Mouse (Mus musculus) cortical plate, adult 2 months (tissue): Measurements from ENCODE around the gene Bloc1s3. TPM values are rescaled to one million over a fixed set of nuclear protein-coding genes. Genes with fewer than 3 reads are reported as not detected.

Experiments
- H3K27ac ChIP-seq: fragments of 200-500 bp; 2 replicates; pipeline ENCODE4 v1.5.1; 2012; ENCODE audit warnings: low read length, control low read depth, inconsistent platforms; ENCODE audit not compliant: insufficient read depth
- H3K4me1 ChIP-seq: fragments of 200-500 bp; 2 replicates; pipeline ENCODE4 v1.6.1; 2011; ENCODE audit warnings: low read length; ENCODE audit not compliant: control insufficient read depth, insufficient read depth
- H3K4me3 ChIP-seq: fragments of 200-500 bp; 2 replicates; pipeline ENCODE4 v1.5.1; 2011; ENCODE audit warnings: mild to moderate bottlenecking, low read length, control low read depth; ENCODE audit not compliant: insufficient read depth
- CTCF ChIP-seq: fragments of 200-500 bp; IDR thresholded peaks from 2 replicates; pipeline ENCODE4 v1.5.1; 2011; ENCODE audit warnings: mild to moderate bottlenecking, control low read depth, low read length; ENCODE audit not compliant: insufficient read depth; ENCODE audit errors: extremely low read depth
- POLR2A ChIP-seq: fragments of 200-500 bp; IDR thresholded peaks from 2 replicates; pipeline ENCODE4 v1.6.1; 2011; ENCODE audit warnings: mild to moderate bottlenecking, low read length, control low read depth; ENCODE audit not compliant: insufficient read depth; ENCODE audit errors: extremely low read depth
- polyA plus RNA-seq: library from polyadenylated mRNA; depleted of rRNA; stranded (reverse); fragments of >200 nt; gene quantifications from 2 replicates; pipeline ENCODE4 v1.2.3, GENCODE M21; 2012

Gene Bloc1s3
- polyA plus RNA-seq, 1 experiment = 7.6 TPM

- no peak for TF ChIP-seq CTCF
- no peak for TF ChIP-seq POLR2A
- Histone ChIP-seq H3K4me3 (no peak overlapping the region), H3K27ac (no peak overlapping the region), H3K4me1 (peaks cover 11% of the 10 kb centered on the region)
These were observed 33.6 kb upstream of the Bloc1s3 start for GRCm38 (mm10) chr7:19541681-19542154.

DNA sequence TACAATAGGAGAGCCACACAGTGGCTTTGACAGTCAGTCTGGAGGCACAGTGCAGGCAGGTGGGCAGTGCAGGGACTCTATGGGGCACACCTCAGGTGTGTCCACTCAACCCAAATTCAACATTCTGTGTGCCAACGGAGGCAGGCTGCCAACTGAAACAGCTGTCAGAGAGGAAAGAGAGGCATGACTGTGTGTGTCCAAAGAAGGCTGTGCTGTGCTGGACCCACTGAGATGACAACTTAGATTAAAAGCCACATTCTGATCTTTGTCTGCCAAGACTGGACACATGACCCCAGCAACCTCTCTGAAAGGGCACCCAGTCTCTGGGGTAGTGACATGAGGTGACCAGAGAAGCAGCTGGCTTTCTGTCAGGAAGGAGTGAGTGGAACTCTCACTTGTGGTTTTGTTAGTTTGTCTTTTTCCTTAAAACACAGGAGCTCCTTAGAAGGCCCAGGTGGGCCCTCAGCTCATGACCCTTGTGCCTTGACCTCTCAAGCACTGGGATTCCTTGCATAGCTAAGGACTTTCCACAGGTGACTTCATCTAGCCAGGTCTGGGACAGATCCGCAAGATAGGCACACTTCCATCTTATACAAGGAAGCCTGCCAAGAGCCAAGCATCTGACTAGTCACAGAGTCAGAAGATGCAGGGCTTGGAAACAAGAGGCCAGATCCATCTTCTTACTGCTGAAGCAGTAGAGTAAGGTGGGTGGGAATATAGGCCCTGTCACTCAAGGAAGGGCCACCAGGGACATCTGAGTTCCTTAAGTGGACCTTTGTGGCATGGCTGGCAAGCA is 32.8 kb upstream of the Bloc1s3 start:
- TF ChIP-seq POLR2A = no peak
- no peak for TF ChIP-seq CTCF
- Histone ChIP-seq H3K27ac (no peak overlapping the region), H3K4me1 (peaks cover 8% of the 10 kb centered on the region), H3K4me3 (no peak overlapping the region)

- no peak overlapping the region for H3K4me3 ChIP-seq
- TF ChIP-seq CTCF (no peak), POLR2A (no peak)
- H3K27ac ChIP-seq = no peak overlapping the region
- no peaks in the 10 kb centered on the region for H3K4me1 ChIP-seq
These were observed 26.5 kb upstream of the Bloc1s3 start for GRCm38 (mm10) chr7:19534676-19535075.

- Histone ChIP-seq H3K4me1 (no peaks in the 10 kb centered on the region), H3K27ac (no peak overlapping the region), H3K4me3 (no peak overlapping the region)
- TF ChIP-seq CTCF = no peak
- TF ChIP-seq POLR2A = no peak
These were observed 24.1 kb upstream of the Bloc1s3 start for GRCm38 (mm10) chr7:19532240-19532639.

DNA sequence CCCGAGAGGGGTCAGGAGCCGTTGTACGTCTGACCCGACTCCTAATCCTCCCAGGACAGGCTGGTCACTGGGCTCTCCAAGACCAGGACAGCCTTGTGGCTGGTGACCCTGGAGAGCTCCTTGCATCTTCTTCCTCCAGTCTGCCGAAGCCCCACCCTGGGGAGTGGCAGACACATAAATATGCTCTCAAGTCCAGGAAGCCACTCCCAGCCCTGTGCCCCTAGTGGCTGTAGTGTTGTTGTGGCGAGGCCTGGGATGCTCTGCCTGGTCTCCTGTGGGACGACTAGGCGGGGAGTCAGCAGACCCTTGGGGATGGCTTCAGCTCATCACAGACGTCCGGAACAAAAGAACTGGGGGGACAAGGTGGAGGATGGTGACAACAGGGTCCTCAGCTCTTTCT is 22.9 kb upstream of the Bloc1s3 start:
- no peak for TF ChIP-seq CTCF
- no peak for TF ChIP-seq POLR2A
- no peak overlapping the region for H3K4me3 ChIP-seq
- H3K4me1 ChIP-seq = no peaks in the 10 kb centered on the region
- H3K27ac ChIP-seq = no peak overlapping the region

GRCm38 (mm10) chr7:19525105-19525481 is 16.9 kb upstream of the Bloc1s3 start:
- no peak overlapping the region for H3K27ac ChIP-seq
- H3K4me1 ChIP-seq = no peaks in the 10 kb centered on the region
- no peak overlapping the region for H3K4me3 ChIP-seq
- TF ChIP-seq POLR2A = no peak
- TF ChIP-seq CTCF = no peak

DNA sequence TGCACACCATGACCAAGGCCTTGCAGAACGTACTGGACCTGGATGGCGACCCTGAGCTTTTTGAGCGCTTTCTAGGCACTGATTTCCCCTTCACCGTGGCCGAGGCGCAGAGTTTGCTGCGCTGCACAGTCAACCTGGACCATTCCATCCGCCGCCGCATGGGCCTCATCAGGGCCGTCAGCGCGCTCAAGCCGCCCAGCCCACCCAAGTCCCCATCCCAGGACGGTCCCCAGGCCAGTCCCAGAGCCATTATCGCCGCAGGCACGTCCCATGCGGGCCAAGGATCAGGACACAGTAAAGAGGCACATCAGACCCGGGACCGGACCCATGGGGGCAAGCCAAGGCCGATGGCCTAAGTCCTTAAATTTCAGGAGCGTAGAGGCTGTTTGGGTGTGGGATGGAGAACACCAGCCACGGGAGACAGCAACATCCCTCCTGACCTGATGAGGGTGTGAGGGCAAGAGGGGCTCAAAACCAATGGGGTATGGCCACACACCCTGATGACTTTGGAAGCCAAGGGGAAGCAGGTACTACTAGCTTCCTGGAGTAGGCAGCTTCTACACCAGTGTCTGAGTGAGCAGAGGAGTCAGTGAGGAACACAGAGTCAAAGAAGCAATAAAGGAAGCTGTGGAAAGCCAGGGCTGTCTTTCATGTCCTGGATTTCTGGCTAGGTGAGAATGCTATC is 16.4 kb upstream of the Bloc1s3 start:
- H3K4me1 ChIP-seq = no peaks in the 10 kb centered on the region
- H3K27ac ChIP-seq = no peak overlapping the region
- H3K4me3 ChIP-seq = peak overlapping the region; percentile 22; the same call in 1 of the 2 replicates
- no peak for TF ChIP-seq POLR2A

GRCm38 (mm10) chr7:19523757-19524419 is 15.7 kb upstream of the Bloc1s3 start:
- Histone ChIP-seq H3K4me1 (no peaks in the 10 kb centered on the region), H3K4me3 (peak overlapping the region; percentile 22; the same call in 1 of the 2 replicates), H3K27ac (no peak overlapping the region)
- TF ChIP-seq POLR2A (no peak), CTCF (peak; percentile 34; the same call in 1 of the 2 replicates)

DNA sequence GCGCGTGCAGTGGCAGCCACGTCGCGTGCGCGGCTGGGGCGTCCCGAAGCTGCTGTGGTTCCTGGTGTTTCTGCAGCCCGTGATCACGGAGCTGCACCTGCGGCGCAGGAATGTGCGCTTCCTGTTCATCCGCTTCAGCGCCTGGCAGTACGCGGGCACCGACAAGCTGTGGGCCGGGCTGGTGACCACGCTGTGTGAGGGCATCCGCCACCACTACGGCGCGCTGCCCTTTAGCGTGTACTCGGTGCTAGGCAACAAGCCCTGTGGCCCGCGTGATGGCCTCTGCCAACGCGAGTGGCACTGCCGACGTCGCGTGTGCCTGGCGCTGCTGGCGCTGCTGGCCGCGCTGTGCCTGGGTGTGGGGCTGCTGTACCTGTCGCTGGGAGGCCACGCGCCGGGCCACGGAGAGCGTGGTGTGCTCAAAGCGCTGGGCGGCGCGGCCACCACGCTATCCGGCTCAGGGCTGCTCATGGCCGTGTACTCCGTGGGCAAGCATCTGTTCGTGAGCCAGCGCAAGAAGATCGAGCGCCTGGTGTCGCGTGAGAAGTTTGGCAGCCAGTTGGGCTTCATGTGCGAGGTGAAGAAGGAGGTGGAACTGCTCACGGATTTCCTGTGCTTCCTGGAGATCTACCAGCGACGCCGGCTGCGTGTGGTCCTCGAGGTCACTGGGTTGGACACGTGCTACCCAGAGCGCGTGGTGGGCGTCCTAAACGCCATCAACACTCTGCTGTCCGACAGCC is 15.0 kb upstream of the Bloc1s3 start:
- Histone ChIP-seq H3K4me3 (peak overlapping the region; percentile 22), H3K27ac (no peak overlapping the region), H3K4me1 (no peaks in the 10 kb centered on the region)
- no peak for TF ChIP-seq CTCF
- no peak for TF ChIP-seq POLR2A

DNA sequence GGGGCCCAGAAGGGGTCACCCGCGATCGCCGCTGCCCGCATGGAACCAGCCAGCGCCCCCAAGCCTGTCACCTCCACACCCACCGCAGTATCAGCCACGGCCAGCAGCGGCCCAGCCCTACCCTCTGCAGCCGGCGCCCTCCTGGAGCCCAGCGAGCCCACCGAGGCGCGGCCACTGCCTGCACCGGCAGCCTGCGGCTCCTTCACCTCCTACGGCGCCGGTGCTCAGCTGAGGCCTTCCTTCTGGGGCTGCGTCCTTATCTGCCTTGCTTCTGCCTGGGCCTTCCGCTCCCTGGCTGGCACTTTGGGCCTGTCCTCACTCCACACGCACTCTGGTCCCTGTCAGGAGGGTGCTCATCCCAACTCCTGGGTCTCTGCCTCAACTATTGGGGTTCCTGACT is 11.9 kb upstream of the Bloc1s3 start:
- Histone ChIP-seq H3K27ac (no peak overlapping the region), H3K4me1 (no peaks in the 10 kb centered on the region), H3K4me3 (no peak overlapping the region)
- no peak for TF ChIP-seq POLR2A
- no peak for TF ChIP-seq CTCF
